Mouse (Mus musculus): ENCODE results near the gene Tns3.

DNA sequence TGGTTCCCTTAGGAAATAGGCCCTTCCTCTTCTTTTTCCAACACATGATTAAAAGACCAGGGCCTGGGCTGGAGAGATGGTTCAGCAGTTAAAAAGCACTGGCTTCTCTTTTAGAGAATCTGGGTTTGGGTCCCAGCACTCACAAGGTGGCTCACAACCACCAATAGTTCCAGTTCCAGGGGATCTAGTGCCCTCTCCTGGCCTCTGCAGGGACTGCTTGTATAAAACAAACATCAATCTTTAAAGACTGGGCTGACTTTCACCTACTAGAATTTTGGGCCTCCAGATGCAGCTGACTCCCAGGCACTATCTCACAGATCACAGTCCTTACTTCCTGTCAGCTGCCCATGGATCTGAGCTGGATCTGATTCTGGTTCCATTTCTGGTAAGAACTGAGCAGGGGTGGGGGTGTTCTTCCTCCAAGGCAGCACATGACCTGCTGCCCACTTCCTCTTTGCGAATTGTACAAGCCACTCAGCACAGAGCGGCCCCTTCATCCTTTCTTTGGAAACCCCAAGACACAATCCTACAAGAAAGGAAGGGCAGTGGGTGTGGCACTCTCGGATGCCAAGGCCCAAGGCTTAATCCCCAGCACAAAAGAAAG, 98.0 kb downstream of the Tns3 start:
- TF ChIP-seq CTCF (IDR thresholded peaks at IDR 0.05; ENCODE audit: low read depth), result peak; percentile 44
- TF ChIP-seq EP300 (IDR thresholded peaks at IDR 0.05; ENCODE audit: low read depth), result no peak

Data from liver, postnatal 0 days (tissue).